Mouse (Mus musculus) spleen, adult 2 months (tissue): Measurements from ENCODE around the gene Tada2a.

ENCODE experiments used
- CTCF ChIP-seq: fragments of 200-500 bp; IDR thresholded peaks from 2 replicates; pipeline ENCODE4 v1.5.1; 2011; ENCODE audit warnings: mild to moderate bottlenecking, inconsistent platforms; ENCODE audit not compliant: insufficient read depth, insufficient read length, insufficient replicate concordance; ENCODE audit errors: extremely low read depth
- POLR2A ChIP-seq: fragments of 200-500 bp; IDR thresholded peaks from 2 replicates; pipeline ENCODE4 v1.6.1; 2011; ENCODE audit warnings: low read depth, low read length, inconsistent platforms

DNA sequence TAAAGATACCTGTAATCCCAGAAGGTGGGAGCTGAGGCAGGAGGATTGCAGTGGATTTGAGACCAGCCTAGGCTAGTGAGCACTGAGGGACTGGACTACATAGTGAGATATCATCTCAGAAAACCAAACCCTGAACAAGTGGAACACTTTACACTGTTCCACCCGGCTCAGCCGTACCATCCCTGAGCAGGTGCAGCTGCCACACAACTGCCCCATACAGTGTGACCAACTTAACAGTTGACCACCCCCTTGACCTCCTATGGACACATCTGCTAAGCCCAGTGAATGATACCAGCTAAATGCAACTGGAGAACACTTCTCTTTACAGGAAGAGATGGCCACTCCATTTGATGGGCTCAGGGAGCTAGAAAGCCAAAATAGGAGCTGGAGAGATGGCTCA, 72.0 kb downstream of the Tada2a start:
- TF ChIP-seq CTCF = no peak
- no peak for TF ChIP-seq POLR2A
